Mouse (Mus musculus) embryonic facial prominence, embryonic 13.5 days (tissue): Measurements from ENCODE around the gene Peli1. TPM values are rescaled to one million over a fixed set of nuclear protein-coding genes. Genes with fewer than 3 reads are reported as not detected.
A peak's percentile ranks its signal among the peaks of the same experiment; 100 is the strongest.

Experiments
- ATAC-seq: fragments of 200-750 bp; cut with Nextera tagmentation; 2 replicates; pipeline ENCODE4 v1.8.0; 2017; ENCODE audit warnings: low read depth; ENCODE audit not compliant: insufficient number of reproducible peaks, insufficient read depth, low FRiP score, low TSS enrichment
- H3K27ac ChIP-seq: fragments of 300-500 bp; sonication (generic); 2 replicates; pipeline ENCODE4 v1.5.1; 2015; ENCODE audit warnings: moderate library complexity, mild to moderate bottlenecking, inconsistent platforms
- H3K27me3 ChIP-seq: fragments of 300-500 bp; sonication (generic); 2 replicates; pipeline ENCODE4 v1.6.1; 2015; ENCODE audit warnings: mild to moderate bottlenecking, inconsistent platforms
- H3K36me3 ChIP-seq: fragments of 300-500 bp; sonication (generic); 2 replicates; pipeline ENCODE4 v1.6.1; 2015; ENCODE audit warnings: mild to moderate bottlenecking, inconsistent platforms
- H3K4me1 ChIP-seq: fragments of 300-500 bp; sonication (generic); 2 replicates; pipeline ENCODE4 v1.6.1; 2015; ENCODE audit warnings: inconsistent platforms
- H3K4me2 ChIP-seq: fragments of 300-500 bp; sonication (generic); 2 replicates; pipeline ENCODE4 v1.6.1; 2015; ENCODE audit warnings: moderate library complexity, mild to moderate bottlenecking, inconsistent platforms
- H3K4me3 ChIP-seq: fragments of 300-500 bp; sonication (generic); 2 replicates; pipeline ENCODE4 v1.5.1; 2015; ENCODE audit warnings: mild to moderate bottlenecking, inconsistent platforms
- H3K9ac ChIP-seq: fragments of 300-500 bp; sonication (generic); 2 replicates; pipeline ENCODE4 v1.6.1; 2015; ENCODE audit warnings: mild to moderate bottlenecking, inconsistent platforms
- H3K9me3 ChIP-seq: fragments of 300-500 bp; sonication (generic); 2 replicates; pipeline ENCODE4 v1.6.1; 2016; ENCODE audit warnings: inconsistent platforms
- WGBS: fragments of 180-500 bp; shearing (Covaris S2); methylation state at CpG from one replicate; pipeline ENCODE4 v1.1.7; 2015; ENCODE audit warnings: mixed read lengths; 5-methylcytosine and 5-hydroxymethylcytosine counted together
- polyA plus RNA-seq: library from polyadenylated mRNA; unstranded; fragments of >200 nt; fragmentation: Nextera tagmentation; extraction: Ambion mirVana; gene quantifications from 2 replicates; pipeline ENCODE4 v1.2.1, GENCODE M21; 2015

Gene Peli1
- polyA plus RNA-seq, 1 experiment from 2014 or later, result 48.8 TPM

DNA sequence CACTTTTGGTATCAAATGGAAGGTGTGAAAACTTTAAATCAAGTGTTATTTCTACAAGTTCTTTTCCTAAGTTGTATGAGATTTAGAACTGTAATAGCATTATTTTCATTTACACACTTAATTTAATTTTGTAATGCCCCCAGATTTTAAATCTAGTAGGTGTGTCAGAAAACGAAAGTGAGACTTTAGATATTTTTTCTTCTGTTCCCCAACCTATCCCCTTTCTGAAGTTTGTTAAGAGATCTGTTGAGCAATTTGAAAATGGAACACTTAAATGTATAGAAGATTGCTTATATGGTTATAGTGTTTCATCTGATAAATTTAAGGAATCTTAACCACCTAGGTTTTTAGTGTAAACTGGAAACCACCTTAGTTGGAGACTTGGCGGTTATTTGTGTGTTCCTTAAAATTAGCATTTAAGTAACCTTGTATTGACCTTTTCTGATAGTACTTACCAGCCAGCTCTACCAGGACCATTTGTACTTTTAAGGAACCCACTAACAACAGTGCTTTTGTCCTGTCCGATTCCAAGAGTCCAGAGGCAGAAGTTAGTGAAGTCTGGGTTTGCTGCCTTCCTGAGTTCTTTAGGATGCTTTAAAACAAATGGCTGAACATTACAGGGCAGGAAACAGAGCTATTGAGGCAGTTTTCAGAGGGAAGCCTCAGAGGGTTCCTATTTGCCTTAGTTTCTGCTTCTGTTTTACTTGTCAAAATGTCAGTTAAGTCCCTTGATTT is 2.2 kb downstream of the Peli1 start:
- Histone ChIP-seq H3K9me3 (no peaks in the 10 kb centered on the region), H3K27ac (no peak overlapping the region), H3K9ac (0 out of 2 replicates have a peak overlapping the region, but pooled peaks have one; percentile 23), H3K4me2 (peak overlapping the region; percentile 52), H3K4me3 (peak overlapping the region; percentile 22), H3K27me3 (no peaks in the 10 kb centered on the region), H3K4me1 (peaks cover 13% of the 10 kb centered on the region), H3K36me3 (no peaks in the 10 kb centered on the region)
- 25% methylated on average over 3 of the region's 3 CpGs for WGBS
- ATAC-seq, result no peak

DNA sequence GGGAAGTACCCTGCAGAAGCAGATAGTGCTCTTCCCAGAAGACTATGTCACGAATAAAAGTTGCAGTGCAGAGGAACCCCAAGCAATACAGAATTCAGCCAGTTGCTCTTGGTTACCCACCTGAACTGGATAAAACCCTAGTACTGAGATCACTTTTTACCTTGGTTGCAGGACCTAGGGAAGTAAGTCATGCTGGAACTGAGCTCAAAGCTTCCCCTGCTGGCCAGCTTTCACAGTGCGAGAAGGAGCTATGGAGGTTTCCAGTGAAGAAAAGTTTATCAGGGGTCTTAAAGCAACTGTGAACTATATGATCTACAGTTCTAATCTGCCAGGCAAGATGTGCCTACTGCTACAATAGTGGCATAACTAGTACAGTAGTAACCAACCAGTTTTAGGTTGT is 5.5 kb downstream of the Peli1 start:
- 97% methylated on average over 2 of the region's 2 CpGs for WGBS

DNA sequence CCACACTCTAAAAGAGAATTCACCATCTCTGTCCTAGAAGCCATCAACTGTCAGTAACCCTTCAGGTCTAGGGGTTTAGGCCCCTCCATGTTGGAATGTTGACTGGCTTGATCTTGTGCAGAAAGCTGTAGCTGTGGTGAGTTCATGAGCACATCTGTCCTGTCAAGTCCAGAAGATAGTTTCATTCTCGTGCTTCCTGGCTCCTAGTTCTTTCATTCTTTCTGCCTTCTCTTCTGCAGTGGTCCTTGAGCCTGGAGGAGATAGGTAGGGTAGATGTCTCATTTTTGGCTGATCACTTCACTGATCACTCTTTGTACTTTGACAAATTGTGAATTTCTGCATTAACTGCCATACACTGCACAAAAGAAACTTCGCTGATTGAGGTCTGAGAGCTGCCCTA is 7.4 kb downstream of the Peli1 start:
- 88% methylated on average over 2 of the region's 2 CpGs for WGBS
- no peak for ATAC-seq
- H3K27ac ChIP-seq, result no peak overlapping the region
- H3K4me1 ChIP-seq, result peaks cover 11% of the 10 kb centered on the region
- no peak overlapping the region for H3K9ac ChIP-seq
- no peaks in the 10 kb centered on the region for H3K27me3 ChIP-seq
- H3K36me3 ChIP-seq, result no peaks in the 10 kb centered on the region
- no peak overlapping the region for H3K4me3 ChIP-seq
- no peak overlapping the region for H3K4me2 ChIP-seq
- H3K9me3 ChIP-seq, result no peaks in the 10 kb centered on the region

More for the DNA sequence above, 5.5 kb downstream of the Peli1 start:
- peaks cover 13% of the 10 kb centered on the region for H3K4me1 ChIP-seq
- no peak overlapping the region for H3K4me3 ChIP-seq
- ATAC-seq, result no peak
- H3K9ac ChIP-seq, result no peak overlapping the region
- H3K36me3 ChIP-seq, result no peaks in the 10 kb centered on the region
- no peaks in the 10 kb centered on the region for H3K9me3 ChIP-seq
- no peaks in the 10 kb centered on the region for H3K27me3 ChIP-seq
- H3K27ac ChIP-seq, result no peak overlapping the region
- H3K4me2 ChIP-seq, result no peak overlapping the region

DNA sequence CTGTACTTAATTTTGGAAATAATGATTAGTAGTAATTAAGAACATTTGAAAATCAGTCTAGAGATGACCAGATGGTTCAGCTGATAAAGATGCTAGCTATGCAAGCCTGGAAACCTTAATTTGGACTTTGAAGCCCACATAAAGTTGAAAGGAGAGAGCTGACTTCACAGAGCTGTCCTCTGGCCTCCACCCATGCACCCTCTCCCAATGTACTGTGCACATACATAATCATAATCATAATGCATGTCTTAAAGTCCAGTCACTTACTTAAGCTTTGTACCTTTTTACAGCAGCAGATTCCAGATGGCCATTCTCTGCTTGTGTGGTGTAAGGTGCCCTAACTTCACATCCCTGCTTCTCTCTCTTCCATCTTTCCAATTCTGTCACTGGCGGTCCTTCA is 9.6 kb downstream of the Peli1 start:
- Histone ChIP-seq H3K4me2 (no peak overlapping the region), H3K9me3 (no peaks in the 10 kb centered on the region), H3K27me3 (no peaks in the 10 kb centered on the region), H3K4me1 (peaks cover 4% of the 10 kb centered on the region; the same call in 1 of the 2 replicates), H3K27ac (no peak overlapping the region), H3K9ac (no peak overlapping the region), H3K36me3 (no peaks in the 10 kb centered on the region), H3K4me3 (no peak overlapping the region)
- WGBS, result 98% methylated on average over 1 of the region's 1 CpGs
- no peak for ATAC-seq

DNA sequence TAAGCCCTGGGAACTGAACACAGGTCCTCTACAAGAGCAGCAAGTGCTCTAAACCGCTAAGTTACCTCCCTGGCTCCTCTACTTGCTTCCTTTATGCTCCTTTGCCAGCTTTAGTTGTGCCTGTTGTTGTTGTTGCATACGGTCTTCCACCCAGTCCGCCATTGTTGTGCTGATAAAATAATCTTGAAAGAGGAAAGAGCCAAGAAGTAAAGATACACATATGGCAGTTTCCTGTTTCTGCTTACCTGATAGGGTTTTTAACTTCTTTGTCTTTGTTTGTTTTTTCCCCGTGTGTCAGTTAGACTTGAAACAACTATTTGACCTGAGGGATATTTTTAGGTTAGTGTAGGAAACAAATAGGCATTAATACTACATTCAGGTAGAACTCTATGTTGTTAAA is 10.2 kb downstream of the Peli1 start:
- Histone ChIP-seq H3K4me2 (no peak overlapping the region), H3K4me1 (peaks cover 4% of the 10 kb centered on the region; the same call in 1 of the 2 replicates), H3K36me3 (no peaks in the 10 kb centered on the region), H3K4me3 (no peak overlapping the region), H3K9ac (no peak overlapping the region), H3K27me3 (no peaks in the 10 kb centered on the region), H3K27ac (no peak overlapping the region), H3K9me3 (no peaks in the 10 kb centered on the region)
- ATAC-seq, result no peak
- 84% methylated on average over 4 of the region's 4 CpGs for WGBS

DNA sequence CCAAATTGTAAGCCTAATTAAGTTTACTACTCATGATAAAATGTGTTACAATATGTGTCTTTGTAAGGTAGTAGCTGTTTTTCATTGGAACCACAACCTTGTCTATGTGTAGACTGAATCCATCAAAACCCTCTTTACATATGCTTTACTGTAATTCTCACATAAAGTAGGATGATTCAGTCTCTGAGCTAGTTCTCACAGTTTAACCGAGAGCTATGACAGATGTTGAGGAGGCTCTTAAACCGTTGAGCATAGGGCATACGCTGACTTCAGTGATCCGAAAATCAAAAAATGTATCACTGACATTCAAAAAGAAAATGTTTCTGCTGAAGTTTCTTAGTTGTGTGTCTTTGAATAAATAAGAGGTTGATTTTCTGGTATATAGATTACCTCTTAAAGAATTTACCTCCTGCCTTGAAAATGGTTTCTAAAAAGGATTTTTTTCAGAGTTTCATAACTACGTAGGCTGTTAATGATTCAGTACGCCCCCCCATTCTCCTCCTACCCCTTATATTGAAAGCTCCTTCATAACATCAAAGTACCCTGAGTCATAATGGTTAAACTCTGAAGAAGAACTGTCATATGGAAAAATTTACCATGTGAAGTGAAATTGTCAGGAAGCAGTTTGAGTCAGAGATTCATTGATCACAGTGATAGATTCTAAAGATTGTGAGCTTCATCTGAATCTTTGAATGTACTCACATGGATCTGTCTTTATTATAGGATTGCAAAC is 11.3 kb downstream of the Peli1 start:
- peaks cover 4% of the 10 kb centered on the region; the same call in 1 of the 2 replicates for H3K4me1 ChIP-seq
- no peak overlapping the region for H3K27ac ChIP-seq
- no peaks in the 10 kb centered on the region for H3K27me3 ChIP-seq
- WGBS, result 67% methylated on average over 6 of the region's 6 CpGs
- ATAC-seq, result no peak
- H3K9me3 ChIP-seq, result no peaks in the 10 kb centered on the region
- no peak overlapping the region for H3K9ac ChIP-seq
- H3K4me3 ChIP-seq, result no peak overlapping the region
- H3K36me3 ChIP-seq, result peaks cover 6% of the 10 kb centered on the region
- H3K4me2 ChIP-seq, result no peak overlapping the region

DNA sequence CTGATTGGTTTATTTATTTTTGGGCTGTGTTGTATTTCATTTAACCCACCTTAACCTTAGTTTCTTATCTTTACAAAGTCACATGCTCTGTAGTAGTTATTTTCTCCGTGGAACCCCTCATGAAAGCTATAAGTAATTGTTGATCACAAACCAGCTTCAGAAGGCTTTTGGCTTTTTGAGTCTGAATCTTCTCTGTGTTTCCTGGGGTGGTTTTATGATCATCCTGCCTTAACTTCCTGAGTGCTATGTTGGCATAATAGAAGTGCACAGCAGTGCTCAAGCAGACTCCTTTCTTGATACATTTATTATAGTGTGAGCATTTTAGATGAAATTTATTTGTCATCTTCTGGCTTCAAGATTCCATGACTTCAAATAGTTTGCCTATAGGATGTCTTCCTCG is 12.1 kb downstream of the Peli1 start:
- WGBS, result 69% methylated on average over 2 of the region's 2 CpGs
- no peak overlapping the region for H3K9ac ChIP-seq
- no peak for ATAC-seq
- no peak overlapping the region for H3K4me2 ChIP-seq
- H3K9me3 ChIP-seq, result no peaks in the 10 kb centered on the region
- H3K4me1 ChIP-seq, result peaks cover 4% of the 10 kb centered on the region; the same call in 1 of the 2 replicates
- no peaks in the 10 kb centered on the region for H3K27me3 ChIP-seq
- H3K27ac ChIP-seq, result no peak overlapping the region
- no peak overlapping the region for H3K4me3 ChIP-seq
- H3K36me3 ChIP-seq, result peaks cover 10% of the 10 kb centered on the region

DNA sequence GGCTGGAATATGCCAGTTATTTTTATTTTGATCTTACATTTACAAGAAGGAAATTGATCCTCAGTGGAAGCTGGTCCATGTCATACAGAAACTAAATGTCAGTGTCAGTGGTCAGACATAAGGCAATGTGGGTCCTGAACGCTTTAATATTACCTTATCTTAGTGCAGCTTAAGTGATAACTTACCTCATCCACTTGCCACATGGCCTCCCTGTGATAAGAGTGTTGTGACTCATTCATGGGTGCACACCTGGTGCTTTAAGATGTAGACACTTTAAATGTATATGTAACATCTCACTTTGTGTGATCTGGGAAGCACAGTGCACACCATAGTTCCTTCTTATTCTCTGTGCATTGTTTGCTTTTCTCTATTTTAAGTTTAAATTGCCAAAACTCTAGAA is 14.3 kb downstream of the Peli1 start:
- 92% methylated on average over 1 of the region's 1 CpGs for WGBS
- Histone ChIP-seq H3K4me1 (peaks cover 4% of the 10 kb centered on the region; the same call in 1 of the 2 replicates), H3K27me3 (no peaks in the 10 kb centered on the region), H3K4me2 (no peak overlapping the region), H3K27ac (no peak overlapping the region), H3K9ac (no peak overlapping the region), H3K4me3 (no peak overlapping the region), H3K36me3 (peaks cover 10% of the 10 kb centered on the region), H3K9me3 (no peaks in the 10 kb centered on the region)
- no peak for ATAC-seq

DNA sequence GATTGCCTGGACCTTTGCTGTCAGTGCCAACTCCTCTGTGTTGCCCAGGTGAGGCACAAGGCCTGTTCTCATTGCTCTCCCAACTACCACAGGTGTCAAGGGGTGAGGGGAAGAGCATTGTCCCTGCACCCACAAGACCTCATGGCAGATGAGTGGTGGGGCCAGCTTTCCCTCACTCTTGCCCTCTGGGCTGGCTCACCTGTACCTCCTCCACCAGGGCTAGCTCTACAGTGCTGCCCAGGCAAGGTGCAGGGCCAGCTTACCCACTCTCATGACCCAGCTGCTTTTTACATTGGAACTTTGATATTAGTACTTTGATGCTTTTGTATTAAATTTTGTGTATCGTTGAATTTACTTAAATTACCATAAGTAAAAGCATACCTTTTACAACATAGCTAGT is 16.0 kb downstream of the Peli1 start:
- Histone ChIP-seq H3K9ac (no peak overlapping the region), H3K4me2 (no peak overlapping the region), H3K27ac (no peak overlapping the region), H3K4me1 (peaks cover 4% of the 10 kb centered on the region; the same call in 1 of the 2 replicates), H3K9me3 (no peaks in the 10 kb centered on the region), H3K4me3 (no peak overlapping the region), H3K27me3 (no peaks in the 10 kb centered on the region), H3K36me3 (peaks cover 10% of the 10 kb centered on the region)
- ATAC-seq, result no peak
- WGBS, result 98% methylated on average over 1 of the region's 1 CpGs

DNA sequence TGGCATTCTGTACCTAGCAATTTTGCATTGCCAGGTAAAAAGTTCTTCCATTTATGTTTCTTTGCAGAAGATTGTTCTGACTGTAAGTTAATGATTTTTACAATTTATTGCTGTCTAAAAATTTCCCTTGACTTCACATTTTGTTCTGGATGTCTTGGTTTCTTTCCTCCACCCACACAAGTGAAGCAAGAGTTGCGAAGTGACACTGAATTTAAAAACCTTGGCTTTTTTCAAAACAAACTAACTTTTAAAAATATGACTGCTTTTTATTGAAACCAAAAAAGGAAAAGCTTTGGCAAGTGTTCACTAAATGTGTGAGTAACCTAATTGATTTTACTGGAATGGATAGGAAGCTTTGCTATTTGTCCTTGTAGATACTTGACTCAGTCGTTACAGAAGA is 18.2 kb downstream of the Peli1 start:
- Histone ChIP-seq H3K9ac (no peak overlapping the region), H3K9me3 (no peaks in the 10 kb centered on the region), H3K4me3 (no peak overlapping the region), H3K4me2 (no peak overlapping the region), H3K4me1 (peaks cover 4% of the 10 kb centered on the region; the same call in 1 of the 2 replicates), H3K27me3 (no peaks in the 10 kb centered on the region), H3K27ac (no peak overlapping the region), H3K36me3 (peaks cover 10% of the 10 kb centered on the region)
- no peak for ATAC-seq
- WGBS, result 93% methylated on average over 2 of the region's 2 CpGs

DNA sequence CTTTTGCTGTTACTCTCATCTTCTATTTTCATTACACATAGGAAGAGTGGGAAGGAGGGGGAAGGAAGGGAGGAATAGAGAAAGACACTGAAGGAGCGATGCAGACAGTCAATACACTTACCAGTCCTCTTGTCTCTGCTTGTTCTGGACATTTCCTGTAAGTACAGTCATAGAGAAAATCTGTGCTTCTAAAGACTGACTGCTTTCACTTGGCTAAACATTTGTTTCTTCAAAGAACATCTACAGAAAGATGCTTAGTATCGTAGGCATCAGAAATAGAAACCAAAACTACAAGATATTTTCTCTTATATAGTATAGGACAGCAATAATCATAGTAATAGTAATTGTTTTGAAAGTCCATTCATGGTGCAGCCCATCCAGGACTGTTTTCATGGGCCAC is 23.4 kb downstream of the Peli1 start:
- Histone ChIP-seq H3K27me3 (no peaks in the 10 kb centered on the region), H3K4me3 (no peak overlapping the region), H3K27ac (no peak overlapping the region), H3K9ac (no peak overlapping the region), H3K36me3 (no peaks in the 10 kb centered on the region), H3K4me2 (no peak overlapping the region), H3K4me1 (peaks cover 4% of the 10 kb centered on the region; the same call in 1 of the 2 replicates), H3K9me3 (no peaks in the 10 kb centered on the region)
- 96% methylated on average over 2 of the region's 2 CpGs for WGBS
- no peak for ATAC-seq

DNA sequence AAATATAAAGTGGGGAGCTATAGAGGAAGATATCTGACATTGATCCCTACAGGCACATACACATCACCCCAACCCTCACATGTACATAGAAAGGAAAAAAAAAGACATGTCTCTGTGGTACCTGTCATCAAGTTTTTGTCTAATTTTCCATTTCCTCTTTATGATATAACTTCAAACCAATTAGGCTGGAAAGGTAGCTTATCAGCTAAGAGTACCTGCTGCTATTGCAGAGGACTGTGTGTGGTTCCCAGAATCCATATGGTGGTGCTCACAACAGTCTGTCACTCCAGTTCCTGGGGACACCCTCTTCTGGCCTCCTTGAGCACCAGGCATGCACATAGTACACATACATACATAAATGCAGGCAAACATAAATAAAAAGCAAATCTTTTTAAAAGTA is 24.7 kb downstream of the Peli1 start:
- H3K9ac ChIP-seq, result no peak overlapping the region
- H3K4me3 ChIP-seq, result no peak overlapping the region
- ATAC-seq, result no peak
- peaks cover 4% of the 10 kb centered on the region; the same call in 1 of the 2 replicates for H3K4me1 ChIP-seq
- H3K9me3 ChIP-seq, result no peaks in the 10 kb centered on the region
- H3K4me2 ChIP-seq, result no peak overlapping the region
- no peaks in the 10 kb centered on the region for H3K36me3 ChIP-seq
- H3K27me3 ChIP-seq, result no peaks in the 10 kb centered on the region
- no peak overlapping the region for H3K27ac ChIP-seq
